Mouse (Mus musculus): ENCODE measurements around the gene Chst11.
A peak's percentile ranks its signal among the peaks of the same experiment; 100 is the strongest.

Gene Chst11

GRCm38 (mm10) chr10:83149342-83150178 is 164.3 kb downstream of the Chst11 start:
- DNase-seq = no peak

- no peak for DNase-seq
These were observed 165.3 kb downstream of the Chst11 start for GRCm38 (mm10) chr10:83150587-83150986.

GRCm38 (mm10) chr10:83151362-83151761 is 166.1 kb downstream of the Chst11 start:
- no peak for DNase-seq

DNA sequence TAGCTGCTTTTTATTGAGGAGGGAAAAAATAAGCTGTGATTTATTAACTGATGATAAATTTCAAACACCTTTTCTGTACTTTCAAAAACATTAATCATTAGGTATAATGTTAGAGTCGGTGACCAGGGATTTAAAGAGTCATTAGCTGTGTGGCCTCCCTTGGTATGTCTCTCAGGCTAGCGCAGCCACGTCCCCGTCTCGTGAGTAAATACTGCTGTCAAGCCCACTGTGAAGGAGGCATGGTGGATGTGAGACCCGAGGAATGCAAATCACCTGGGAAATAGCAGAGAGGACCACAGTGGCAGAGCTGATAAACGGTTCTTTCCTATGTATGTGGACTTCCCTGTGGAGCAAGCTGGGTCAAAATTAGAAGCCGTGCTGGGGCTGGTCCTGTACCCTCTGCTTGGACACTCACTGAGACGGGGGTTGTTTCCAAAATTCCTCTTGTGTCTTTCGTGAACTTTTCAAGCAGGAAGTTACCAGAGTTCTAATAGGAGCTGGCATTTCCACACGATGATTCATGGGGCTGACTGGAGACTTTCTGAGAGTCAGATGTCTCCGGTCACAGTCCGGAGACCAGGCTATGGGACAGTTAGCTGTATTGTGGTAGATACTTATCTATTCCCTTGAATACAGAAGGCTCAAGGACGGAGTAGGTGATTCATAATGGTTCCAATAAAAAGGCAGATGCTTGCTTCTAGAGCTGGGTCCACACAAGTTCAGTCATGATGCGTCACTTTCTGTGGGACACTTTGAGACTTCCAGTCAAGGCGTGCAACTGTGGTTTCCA is 166.8 kb downstream of the Chst11 start:
- no peak for DNase-seq

DNA sequence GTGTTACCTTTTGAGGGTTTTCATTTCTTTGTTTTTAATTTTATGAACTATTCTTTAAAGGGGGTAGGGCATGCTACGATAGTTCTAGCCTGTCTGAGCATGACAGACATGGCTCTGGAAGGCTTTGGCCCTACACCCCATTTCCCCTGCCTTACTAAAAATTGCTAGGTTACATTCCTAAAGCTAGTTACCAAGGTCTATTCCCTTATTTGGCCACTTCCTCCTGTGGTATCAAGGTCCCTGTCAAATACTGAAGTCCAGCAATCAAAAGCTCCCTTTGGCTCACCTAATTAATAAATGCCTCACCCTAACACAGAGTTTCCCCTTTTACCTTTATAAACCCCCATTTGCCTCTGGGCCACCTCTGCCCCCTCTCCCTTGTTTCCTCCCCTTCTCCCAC is 167.4 kb downstream of the Chst11 start:
- no peak for DNase-seq

GRCm38 (mm10) chr10:83153374-83153773 is 168.1 kb downstream of the Chst11 start:
- no peak for DNase-seq

DNA sequence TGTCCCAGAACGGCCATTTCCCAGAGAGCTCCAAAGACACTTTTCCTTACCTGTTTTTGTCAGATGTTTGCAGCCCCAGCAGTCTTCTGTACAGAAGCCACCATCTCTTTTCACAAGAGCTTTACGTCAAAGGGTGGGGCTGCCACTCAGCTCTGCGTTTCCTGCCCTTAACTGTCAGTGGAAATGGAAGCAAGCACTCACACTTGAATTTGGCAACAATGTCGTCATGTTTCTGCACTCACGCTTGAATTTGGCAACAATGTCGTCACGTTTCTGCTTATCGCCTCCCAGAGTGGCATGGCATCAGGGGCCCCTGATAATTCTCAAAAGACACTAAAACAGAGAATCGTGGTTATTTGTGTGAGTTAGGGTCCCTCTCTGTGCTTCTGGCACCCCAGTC is 168.6 kb downstream of the Chst11 start:
- peak; percentile 63 for DNase-seq

DNA sequence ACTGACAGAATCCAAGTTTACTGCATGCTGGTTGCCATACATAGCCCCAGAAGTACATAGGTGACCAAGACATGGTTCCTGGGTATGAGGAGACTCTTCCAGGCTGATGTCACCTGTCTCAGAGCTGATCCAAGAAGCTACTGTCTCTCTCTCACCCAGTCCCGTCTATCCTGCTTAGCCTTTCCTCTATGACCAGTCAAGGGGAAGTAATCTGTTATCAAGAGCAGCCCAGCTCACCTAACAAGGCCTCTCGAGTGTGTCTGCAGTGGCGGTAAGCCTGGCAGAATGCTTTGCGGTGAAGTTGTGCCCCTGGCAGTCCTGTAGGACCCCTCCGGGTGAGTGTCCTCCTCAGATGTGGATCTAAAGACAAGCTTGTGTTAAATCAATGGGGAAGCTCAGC is 172.0 kb downstream of the Chst11 start:
- DNase-seq = no peak

DNA sequence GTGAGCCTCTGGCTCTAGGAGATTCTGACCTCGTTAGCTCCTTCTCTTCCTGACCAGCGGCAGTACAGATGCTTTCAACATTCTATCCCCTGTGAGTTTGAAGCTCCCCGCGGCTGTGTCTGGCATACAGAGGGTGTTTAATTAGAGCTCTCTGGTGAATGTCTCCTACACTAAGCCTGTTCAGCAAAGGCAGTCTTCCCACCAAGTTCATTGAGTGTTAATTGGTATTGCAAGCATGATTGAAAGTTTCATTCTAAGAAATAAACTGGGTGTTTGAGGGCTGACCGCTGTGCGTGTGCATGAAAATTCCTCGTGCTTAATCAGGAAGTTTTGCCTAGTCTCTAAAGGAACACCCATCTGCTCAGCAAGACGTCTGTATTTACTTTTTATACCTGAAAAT is 173.0 kb downstream of the Chst11 start:
- DNase-seq = no peak

DNA sequence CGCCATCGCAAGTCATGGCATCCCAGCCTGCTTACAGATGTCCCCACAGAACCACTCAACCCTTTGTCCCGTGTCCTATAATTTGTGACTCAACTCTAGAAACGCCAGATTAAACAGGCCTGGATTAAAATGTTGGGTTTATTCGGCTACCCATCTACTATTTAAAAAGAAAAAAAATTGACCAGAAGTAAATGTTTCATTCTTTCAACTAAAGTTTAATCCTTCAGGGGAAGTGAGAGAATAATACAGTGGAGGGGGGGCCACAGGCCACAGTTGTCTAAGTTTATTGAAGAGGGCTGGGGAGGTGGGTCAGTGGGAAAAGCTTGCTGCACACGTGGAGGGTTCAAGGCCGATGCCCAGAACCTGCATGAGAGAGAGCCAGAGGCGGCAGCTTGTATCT is 173.9 kb downstream of the Chst11 start:
- no peak for DNase-seq

- DNase-seq = peak; percentile 20
These were observed 176.5 kb downstream of the Chst11 start for GRCm38 (mm10) chr10:83161656-83162365.

GRCm38 (mm10) chr10:83163946-83164345 is 178.6 kb downstream of the Chst11 start:
- no peak for DNase-seq

- no peak for DNase-seq
These were observed 179.7 kb downstream of the Chst11 start for GRCm38 (mm10) chr10:83164901-83165435.

DNA sequence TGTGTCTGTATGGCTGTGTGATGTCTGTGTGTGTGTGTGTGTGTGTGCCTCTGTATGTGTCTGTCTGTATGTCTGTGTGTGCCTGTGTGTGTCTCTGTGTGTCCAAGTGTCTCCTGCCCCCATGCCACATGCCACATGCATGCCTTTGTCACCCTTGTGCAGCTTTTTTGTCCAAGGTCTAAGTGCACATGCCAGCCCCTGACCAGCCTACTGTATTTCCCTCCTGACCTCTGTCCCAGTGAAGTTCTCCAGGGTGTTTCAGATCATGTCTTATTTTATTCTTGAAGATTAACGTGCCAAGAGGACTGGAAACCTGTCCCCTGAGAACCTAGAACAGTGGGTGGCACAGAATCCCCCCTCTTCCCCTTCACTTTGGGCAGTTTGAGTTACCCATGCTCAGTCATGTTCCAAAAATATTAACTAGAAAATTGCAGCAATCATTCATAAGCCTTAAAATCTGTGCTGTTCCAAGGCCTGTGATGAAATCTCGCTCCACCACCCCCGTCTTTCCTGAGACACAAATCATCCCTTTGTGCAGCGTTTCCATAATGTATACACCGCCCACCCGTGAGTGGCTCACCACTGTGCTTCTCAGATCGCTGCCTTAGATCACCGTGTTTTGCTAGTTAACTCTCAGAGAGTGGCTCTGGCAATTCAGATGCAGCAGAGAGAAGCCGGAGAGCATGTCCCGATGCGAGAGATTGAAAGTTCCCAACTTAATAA is 180.4 kb downstream of the Chst11 start:
- DNase-seq = no peak

- DNase-seq = no peak
These were observed 181.0 kb downstream of the Chst11 start for GRCm38 (mm10) chr10:83166272-83166671.

GRCm38 (mm10) chr10:83167492-83167891 is 182.2 kb downstream of the Chst11 start:
- DNase-seq = no peak

GRCm38 (mm10) chr10:83168303-83169056 is 183.2 kb downstream of the Chst11 start:
- DNase-seq = no peak

- no peak for DNase-seq
These were observed 184.3 kb downstream of the Chst11 start for GRCm38 (mm10) chr10:83169554-83169953.

DNA sequence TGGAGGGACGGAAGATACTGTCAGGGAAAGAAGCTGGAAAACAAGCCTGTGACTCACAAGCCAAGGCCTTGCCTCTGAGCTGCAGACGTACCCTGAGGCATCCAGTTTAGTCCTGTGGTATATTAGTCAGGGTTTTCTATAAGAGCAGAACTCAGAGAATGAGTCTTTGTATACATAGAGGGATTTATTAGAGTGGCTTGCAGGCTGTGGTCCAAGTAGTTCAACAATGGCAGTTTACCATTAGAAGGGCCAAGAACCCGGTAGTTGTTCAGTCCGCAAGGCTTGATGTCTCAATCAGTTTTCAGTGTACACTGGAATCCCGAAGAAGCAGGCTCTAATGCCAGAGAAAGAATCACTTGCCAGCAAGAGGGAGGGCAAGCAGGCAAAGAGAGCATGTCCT is 192.9 kb downstream of the Chst11 start:
- no peak for DNase-seq

DNA sequence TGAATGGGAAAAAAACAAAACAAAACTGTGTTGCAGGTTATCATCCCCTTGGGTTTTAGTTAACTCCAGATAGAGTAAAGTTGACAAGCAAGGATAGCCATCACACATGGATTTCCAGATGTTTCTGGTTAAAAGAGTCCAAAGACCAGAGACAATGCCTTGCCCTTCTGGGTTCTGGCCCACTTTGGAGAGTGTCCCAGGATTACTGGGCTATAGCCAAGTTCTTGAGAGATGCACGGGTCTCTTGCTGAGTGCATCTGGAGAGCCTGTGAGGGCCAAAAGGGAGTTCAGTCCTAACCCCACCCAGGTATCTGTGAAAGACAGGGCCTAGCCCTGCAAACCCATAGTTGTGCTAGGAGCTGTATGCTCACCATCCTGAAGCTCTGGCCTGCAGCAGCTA is 193.4 kb downstream of the Chst11 start:
- no peak for DNase-seq

DNA sequence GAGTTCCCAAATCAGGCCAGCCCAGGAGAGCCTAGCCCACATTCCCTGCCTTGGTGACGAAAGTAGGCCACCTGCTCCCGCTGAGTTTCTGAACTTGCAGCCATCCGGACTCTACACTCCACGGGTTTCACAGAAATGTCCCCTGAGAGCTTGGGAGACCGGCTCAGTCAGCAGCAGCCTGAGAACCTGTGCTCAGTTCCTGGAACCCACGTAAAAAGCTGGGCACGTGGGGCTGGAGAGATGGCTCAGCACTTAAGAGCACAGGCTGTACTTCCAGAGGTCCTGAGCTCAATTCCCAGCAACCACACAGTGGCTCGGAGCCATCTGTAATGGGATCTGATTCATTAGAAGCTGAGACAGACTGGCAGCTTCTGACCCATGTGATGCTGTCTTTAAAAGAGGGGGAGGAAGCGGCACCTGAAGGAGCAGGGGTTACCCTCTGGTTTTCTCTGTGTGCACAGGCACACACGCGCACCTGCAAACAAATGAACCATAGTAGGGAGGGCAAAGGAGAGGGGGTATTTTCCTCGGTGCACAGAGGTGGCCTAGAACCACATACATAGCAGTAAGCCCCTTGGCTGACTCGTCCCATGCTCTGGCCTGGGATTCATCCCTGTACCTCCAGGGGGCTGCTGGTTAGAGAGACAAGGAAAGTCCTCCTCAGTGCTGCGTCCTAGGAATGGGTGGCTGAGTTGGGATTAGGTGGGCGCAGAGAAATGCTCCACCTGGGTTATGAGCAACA is 196.7 kb downstream of the Chst11 start:
- DNase-seq = peak; percentile 67
